Mouse (Mus musculus) CH12.LX (cell line): ENCODE measurements around the gene 1700086D15Rik. TPM values are rescaled to one million over a fixed set of nuclear protein-coding genes. Genes with fewer than 3 reads are reported as not detected.

ENCODE experiments used
- DNase-seq: peaks from one replicate; pipeline ENCODE4 v3.0.0-alpha.2; 2013; ENCODE audit errors: extremely low read depth
- H3K27ac ChIP-seq: 2 replicates; pipeline ENCODE4 v1.5.1; 2012; ENCODE audit warnings: low read depth, mild to moderate bottlenecking, control low read depth, moderate library complexity; ENCODE audit not compliant: insufficient read depth
- H3K27me3 ChIP-seq: replicated peaks from 2 replicates; pipeline ENCODE3; 2012; ENCODE audit warnings: inconsistent platforms
- H3K36me3 ChIP-seq, 2 experiments: replicated peaks in 1 of 2; 2 replicates each; pipeline versions ENCODE3 to v1.6.1; 2012; ENCODE audit warnings: inconsistent platforms in 1 of 2, low read length in 1 of 2, mild to moderate bottlenecking in 1 of 2, mixed read lengths in 1 of 2, moderate library complexity in 1 of 2; ENCODE audit not compliant: control insufficient read depth in 1 of 2, insufficient read depth in 1 of 2
- H3K4me1 ChIP-seq, 2 experiments: 2 replicates each; pipeline ENCODE4 v1.6.1; 2012; ENCODE audit warnings: inconsistent platforms in 1 of 2, moderate library complexity in 1 of 2; ENCODE audit not compliant: insufficient read depth in 2 of 2, control insufficient read depth in 1 of 2
- H3K4me2 ChIP-seq: 2 replicates; pipeline ENCODE4 v1.6.1; 2012; ENCODE audit warnings: low read depth, mild to moderate bottlenecking, control low read depth; ENCODE audit not compliant: poor library complexity, insufficient read depth, severe bottlenecking
- H3K4me3 ChIP-seq, 3 experiments: fragments of 150-350 bp in 1 of 3; sonication (generic) in 1 of 3; replicated peaks in 1 of 3; 2 replicates each; pipeline versions ENCODE3 to v1.5.1; 2011 to 2012; ENCODE audit warnings: low read depth in 2 of 3, low read length in 2 of 3, mild to moderate bottlenecking in 2 of 3, moderate library complexity in 2 of 3, control low read depth in 1 of 3, improper control_type of control experiment in 1 of 3, inconsistent platforms in 1 of 3, mixed read lengths in 1 of 3; ENCODE audit not compliant: poor library complexity in 1 of 3
- H3K79me2 ChIP-seq: replicated peaks from 2 replicates; pipeline ENCODE4 v1.6.1; 2012; ENCODE audit warnings: mild to moderate bottlenecking, moderate library complexity; ENCODE audit not compliant: control insufficient read depth, poor library complexity, insufficient read depth, severe bottlenecking; ENCODE audit errors: extremely low read depth
- H3K9ac ChIP-seq: 2 replicates; pipeline ENCODE4 v1.6.1; 2012; ENCODE audit warnings: low read depth, mild to moderate bottlenecking, control low read depth, moderate library complexity; ENCODE audit not compliant: insufficient read depth
- H3K9me3 ChIP-seq: replicated peaks from 2 replicates; pipeline ENCODE3; 2012; ENCODE audit warnings: low read length, inconsistent platforms, mixed read lengths
- BHLHE40 ChIP-seq: IDR thresholded peaks from 2 replicates; pipeline ENCODE4 v1.6.1; 2011; ENCODE audit warnings: mild to moderate bottlenecking, low read depth, low read length, improper control_type of control experiment
- CHD1 ChIP-seq: IDR thresholded peaks from 2 replicates; pipeline ENCODE4 v1.6.1; 2012; ENCODE audit warnings: low read depth, low read length, improper control_type of control experiment, inconsistent platforms
- GABPA ChIP-seq: IDR thresholded peaks from 2 replicates; pipeline ENCODE4 v1.6.1; 2012; ENCODE audit warnings: low read depth, low read length, improper control_type of control experiment, inconsistent platforms; ENCODE audit not compliant: insufficient replicate concordance
- JUND ChIP-seq: conservative IDR thresholded peaks from 2 replicates; pipeline ENCODE4 v1.6.1; 2011; ENCODE audit warnings: low read depth, low read length, improper control_type of control experiment
- KAT2A ChIP-seq: IDR thresholded peaks from 2 replicates; pipeline ENCODE4 v1.6.1; 2012; ENCODE audit warnings: low read length, improper control_type of control experiment, inconsistent platforms; ENCODE audit not compliant: insufficient replicate concordance
- MAFK ChIP-seq: IDR thresholded peaks from 2 replicates; pipeline ENCODE4 v1.6.1; 2011; ENCODE audit warnings: low read length, improper control_type of control experiment; ENCODE audit not compliant: insufficient replicate concordance
- MAZ ChIP-seq: IDR thresholded peaks from 2 replicates; pipeline ENCODE4 v1.6.1; 2012; ENCODE audit warnings: low read depth, mild to moderate bottlenecking, inconsistent platforms, low read length, improper control_type of control experiment, moderate library complexity
- MEF2A ChIP-seq: IDR thresholded peaks from 2 replicates; pipeline ENCODE4 v1.6.1; 2014; ENCODE audit warnings: low read depth, mild to moderate bottlenecking, inconsistent platforms, low read length, improper control_type of control experiment, borderline replicate concordance
- MXI1 ChIP-seq: IDR thresholded peaks from 2 replicates; pipeline ENCODE4 v1.6.1; 2011; ENCODE audit warnings: mild to moderate bottlenecking, low read depth, low read length, improper control_type of control experiment
- MYC ChIP-seq: IDR thresholded peaks from 2 replicates; pipeline ENCODE4 v1.6.1; 2011; ENCODE audit warnings: low read depth, mild to moderate bottlenecking, improper control_type of control experiment, low read length
- NRF1 ChIP-seq: IDR thresholded peaks from 2 replicates; pipeline ENCODE4 v1.6.1; 2014; ENCODE audit warnings: low read depth, mild to moderate bottlenecking, inconsistent platforms, low read length, improper control_type of control experiment, moderate library complexity
- PAX5 ChIP-seq: IDR thresholded peaks from 2 replicates; pipeline ENCODE4 v1.6.1; 2012; ENCODE audit warnings: low read length, inconsistent platforms, mixed read lengths
- RCOR1 ChIP-seq: conservative IDR thresholded peaks from 2 replicates; pipeline ENCODE4 v1.6.1; 2012; ENCODE audit warnings: low read depth, mild to moderate bottlenecking, inconsistent platforms, low read length, improper control_type of control experiment
- TBP ChIP-seq: conservative IDR thresholded peaks from 2 replicates; pipeline ENCODE4 v1.6.1; 2011; ENCODE audit warnings: low read depth, low read length, improper control_type of control experiment
- TCF12 ChIP-seq: IDR thresholded peaks from 2 replicates; pipeline ENCODE4 v1.6.1; 2014; ENCODE audit warnings: low read depth, mild to moderate bottlenecking, inconsistent platforms, low read length, improper control_type of control experiment
- USF2 ChIP-seq: conservative IDR thresholded peaks from 2 replicates; pipeline ENCODE4 v1.6.1; 2011; ENCODE audit warnings: low read depth, low read length, improper control_type of control experiment
- ZKSCAN1 ChIP-seq: IDR thresholded peaks from 2 replicates; pipeline ENCODE4 v1.6.1; 2012; ENCODE audit warnings: low read depth, inconsistent platforms, low read length, improper control_type of control experiment, borderline replicate concordance
- ZMIZ1 ChIP-seq: IDR thresholded peaks from 2 replicates; pipeline ENCODE4 v1.6.1; 2012; ENCODE audit warnings: low read depth, mild to moderate bottlenecking, inconsistent platforms, low read length, improper control_type of control experiment
- dilution Hi-C: fragments of 300-500 bp; cut with MboI; formaldehyde crosslinking; loops from 2 replicates; pipeline ENCODE4 v1.14.3; 2020; ENCODE audit warnings: low sequenced_read_pairs; ENCODE audit not compliant: extremely low pct_unique_long_range_greater_than_20kb, extremely low pct_ligation_motif_present
- in situ Hi-C: fragments of 300-500 bp; cut with MboI; formaldehyde crosslinking; loops from 3 replicates; pipeline ENCODE4 v1.14.3; 2019; ENCODE audit warnings: low sequenced_read_pairs, low pct_ligation_motif_present, low pct_unique_long_range_greater_than_20kb, mixed read lengths
- polyA plus RNA-seq: library from polyadenylated mRNA; unstranded; fragments of >175 nt; gene quantifications from 2 replicates; pipeline ENCODE4 v1.2.1, GENCODE M21; 2012; ENCODE audit warnings: low read depth; ENCODE audit not compliant: insufficient read length
- total RNA-seq, 2 experiments: library from RNA; depleted of rRNA; stranded (reverse); fragments of 300-350 nt in 1 of 2; fragments of >200 nt in 1 of 2; gene quantifications; 2 replicates each; pipeline ENCODE4 v1.2.3; 2012 to 2014

1700086D15Rik gene
- total and polyA plus RNA-seq, 3 experiments, result not detected

- dilution Hi-C loops, result no loop called here
- in situ Hi-C loops, result no loop called here
Measured at GRCm38 (mm10) chr11:65112086-65112485, 47.6 kb downstream of the 1700086D15Rik start.

GRCm38 (mm10) chr11:65111651-65112050, 48.0 kb downstream of the 1700086D15Rik start:
- DNase-seq, result no peak
- Histone ChIP-seq H3K27ac (no peak overlapping the region), H3K79me2 (no peaks in the 10 kb centered on the region), H3K27me3 (no peaks in the 10 kb centered on the region), H3K9ac (no peak overlapping the region), H3K4me3 (no peak overlapping the region), H3K36me3 (no peaks in the 10 kb centered on the region), H3K4me2 (no peak overlapping the region), H3K9me3 (no peaks in the 10 kb centered on the region), H3K4me1 (0 out of 4 replicates have a peak, but pooled peaks cover 0 to 5% of the 10 kb centered on the region in 2 experiments)
- dilution Hi-C loops, result no loop called here
- TF ChIP-seq ZKSCAN1, result no peak
- TF ChIP-seq NRF1, result no peak
- TF ChIP-seq MEF2A, result no peak
- TF ChIP-seq GABPA, result no peak
- no peak for TF ChIP-seq MYC
- no peak for TF ChIP-seq MAZ
- no peak for TF ChIP-seq CHD1
- TF ChIP-seq ZMIZ1, result no peak
- in situ Hi-C loops, result no loop called here

More at GRCm38 (mm10) chr11:65112086-65112485, 47.6 kb downstream of the 1700086D15Rik start:
- no peak overlapping the region for H3K4me3 ChIP-seq
- no peak overlapping the region for H3K4me2 ChIP-seq
- no peak for DNase-seq
- H3K36me3 ChIP-seq, result no peaks in the 10 kb centered on the region
- TF ChIP-seq MXI1, result no peak
- TF ChIP-seq TCF12, result no peak
- TF ChIP-seq ZMIZ1, result no peak
- TF ChIP-seq RCOR1, result no peak
- TF ChIP-seq KAT2A, result no peak
- no peak for TF ChIP-seq MEF2A
- TF ChIP-seq PAX5, result no peak
- no peak for TF ChIP-seq MAFK
- TF ChIP-seq TBP, result no peak
- TF ChIP-seq BHLHE40, result no peak
- TF ChIP-seq JUND, result no peak
- no peak for TF ChIP-seq MYC
- TF ChIP-seq USF2, result no peak
- TF ChIP-seq, all 38 proteins: peak for 0
- Histone ChIP-seq H3K9ac (no peak overlapping the region), H3K79me2 (no peaks in the 10 kb centered on the region), H3K27me3 (no peaks in the 10 kb centered on the region), H3K27ac (no peak overlapping the region), H3K4me1 (0 out of 4 replicates have a peak, but pooled peaks cover 0 to 5% of the 10 kb centered on the region in 2 experiments), H3K9me3 (no peaks in the 10 kb centered on the region)
